Mouse (Mus musculus): ENCODE measurements around the gene Olfr1219. TPM values are rescaled to one million over a fixed set of nuclear protein-coding genes. Genes with fewer than 3 reads are reported as not detected.

Gene Olfr1219
- not detected in 2 replicates for polyA plus RNA-seq (2012; rRNA removed)

GRCm38 (mm10) chr2:89083413-89083812, at the start of gene Olfr1219:
TSS of gene Olfr1219 (minus strand) at chr2:89083513.

GRCm38 (mm10) chr2:89132954-89133353, 49.6 kb upstream of the Olfr1219 start, which contains the start of gene Olfr1222:
TSS of gene Olfr1222 (minus strand) at chr2:89133054.

GRCm38 (mm10) chr2:89117183-89117582, 33.9 kb upstream of the Olfr1219 start, which contains the start of gene Olfr1221:
TSS of gene Olfr1221 (minus strand) at chr2:89117283.

GRCm38 (mm10) chr2:89106735-89107134, 23.4 kb upstream of the Olfr1219 start, which contains the start of gene Olfr1220:
TSS of gene Olfr1220 (minus strand) at chr2:89106835.

GRCm38 (mm10) chr2:89061087-89061486, 22.2 kb downstream of the Olfr1219 start, which contains the start of gene Olfr1218:
TSS of gene Olfr1218 (minus strand) at chr2:89061187.

GRCm38 (mm10) chr2:89031965-89032364, 51.3 kb downstream of the Olfr1219 start, which contains the start of gene Olfr1217:
TSS of gene Olfr1217 (minus strand) at chr2:89032065.

Other genes with a start within 250 kb of the Olfr1219 start
- gene Olfr1204, start 234.2 kb downstream of the Olfr1219 start, polyA plus RNA-seq (2012; rRNA removed) = not detected in 2 replicates
- not detected in 2 replicates for gene Olfr1206, start 220.3 kb downstream of the Olfr1219 start, polyA plus RNA-seq (2012; rRNA removed)
- gene Olfr1208, start 181.2 kb downstream of the Olfr1219 start, polyA plus RNA-seq (2012; rRNA removed) = not detected in 2 replicates
- gene Olfr1209, start 168.4 kb downstream of the Olfr1219 start, polyA plus RNA-seq (2012; rRNA removed) = not detected in 2 replicates
- gene Olfr1211, start 145.4 kb downstream of the Olfr1219 start, polyA plus RNA-seq (2012; rRNA removed) = not detected in 2 replicates
- gene Olfr1212, start 129.5 kb downstream of the Olfr1219 start, polyA plus RNA-seq (2012; rRNA removed) = not detected in 2 replicates
- gene Gm13762, start 103.2 kb downstream of the Olfr1219 start, polyA plus RNA-seq (2012; rRNA removed) = not detected in 2 replicates
- not detected in 2 replicates for gene Olfr1214, start 90.9 kb downstream of the Olfr1219 start, polyA plus RNA-seq (2012; rRNA removed)
- not detected in 2 replicates for gene Olfr1215, start 76.5 kb downstream of the Olfr1219 start, polyA plus RNA-seq (2012; rRNA removed)
- not detected in 2 replicates for gene Olfr1216, start 65.2 kb downstream of the Olfr1219 start, polyA plus RNA-seq (2012; rRNA removed)
- gene Olfr1217, start 51.4 kb downstream of the Olfr1219 start, polyA plus RNA-seq (2012; rRNA removed) = not detected in 2 replicates
- not detected in 2 replicates for gene Olfr1218, start 22.3 kb downstream of the Olfr1219 start, polyA plus RNA-seq (2012; rRNA removed)
- gene Olfr1220, start 23.3 kb upstream of the Olfr1219 start, polyA plus RNA-seq (2012; rRNA removed) = not detected in 2 replicates
- not detected in 2 replicates for gene Olfr1221, start 33.8 kb upstream of the Olfr1219 start, polyA plus RNA-seq (2012; rRNA removed)
- gene Olfr1222, start 49.5 kb upstream of the Olfr1219 start, polyA plus RNA-seq (2012; rRNA removed) = not detected in 2 replicates
- gene Olfr1223, start 68.0 kb upstream of the Olfr1219 start, polyA plus RNA-seq (2012; rRNA removed) = not detected in 2 replicates
- gene Olfr1224-ps1, start 80.6 kb upstream of the Olfr1219 start, polyA plus RNA-seq (2012; rRNA removed) = not detected in 2 replicates
- gene Olfr1225, start 91.2 kb upstream of the Olfr1219 start, polyA plus RNA-seq (2012; rRNA removed) = not detected in 2 replicates
- gene Olfr1226, start 116.5 kb upstream of the Olfr1219 start, polyA plus RNA-seq (2012; rRNA removed) = not detected in 2 replicates
- not detected in 2 replicates for gene Olfr1228, start 170.5 kb upstream of the Olfr1219 start, polyA plus RNA-seq (2012; rRNA removed)
- gene Olfr1229, start 204.5 kb upstream of the Olfr1219 start, polyA plus RNA-seq (2012; rRNA removed) = not detected in 2 replicates
- gene Olfr1230, start 213.8 kb upstream of the Olfr1219 start, polyA plus RNA-seq (2012; rRNA removed) = not detected in 2 replicates
- gene Olfr1231, start 223.6 kb upstream of the Olfr1219 start, polyA plus RNA-seq (2012; rRNA removed) = not detected in 2 replicates
- gene Olfr1232, start 246.2 kb upstream of the Olfr1219 start, polyA plus RNA-seq (2012; rRNA removed) = not detected in 2 replicates

Data from liver, embryonic 18 days (tissue).